Mouse (Mus musculus): ENCODE data around the gene Nme2. TPM values are rescaled to one million over a fixed set of nuclear protein-coding genes. Genes with fewer than 3 reads are reported as not detected.

The Nme2 gene
- polyA plus RNA-seq (2012; rRNA removed) = 190 and 248 TPM in 2 replicates

GRCm38 (mm10) chr11:93956159-93956558 is at the start of gene Nme2:
Gene Nme2, minus strand, starts transcription at chr11:93956259.
- no peak for DNase-seq (ENCODE audit: low read depth)
- TF ChIP-seq POLR2A (IDR thresholded peaks at IDR 0.05; ENCODE audit: borderline replicate concordance, extremely low read depth, insufficient read depth, insufficient read length, poor library complexity, severe bottlenecking) (no peak), CTCF (IDR thresholded peaks at IDR 0.05; ENCODE audit: borderline replicate concordance, extremely low read depth, insufficient read depth, insufficient read length) (no peak)

GRCm38 (mm10) chr11:94003346-94003745 is 47.3 kb upstream of the Nme2 start:
- DNase-seq (ENCODE audit: low read depth) = no peak

GRCm38 (mm10) chr11:93999276-93999675 is 43.2 kb upstream of the Nme2 start:
- no peak for DNase-seq (ENCODE audit: low read depth)
- TF ChIP-seq POLR2A (IDR thresholded peaks at IDR 0.05; ENCODE audit: borderline replicate concordance, extremely low read depth, insufficient read depth, insufficient read length, poor library complexity, severe bottlenecking) (no peak), CTCF (IDR thresholded peaks at IDR 0.05; ENCODE audit: borderline replicate concordance, extremely low read depth, insufficient read depth, insufficient read length) (no peak)

More at GRCm38 (mm10) chr11:94003346-94003745, 47.3 kb upstream of the Nme2 start:
- no peak for TF ChIP-seq POLR2A (IDR thresholded peaks at IDR 0.05; ENCODE audit: borderline replicate concordance, extremely low read depth, insufficient read depth, insufficient read length, poor library complexity, severe bottlenecking)
- no peak for TF ChIP-seq CTCF (IDR thresholded peaks at IDR 0.05; ENCODE audit: borderline replicate concordance, extremely low read depth, insufficient read depth, insufficient read length)

- DNase-seq (ENCODE audit: low read depth) = peak; percentile 68
- no peak for TF ChIP-seq CTCF (IDR thresholded peaks at IDR 0.05; ENCODE audit: borderline replicate concordance, extremely low read depth, insufficient read depth, insufficient read length)
- no peak for TF ChIP-seq POLR2A (IDR thresholded peaks at IDR 0.05; ENCODE audit: borderline replicate concordance, extremely low read depth, insufficient read depth, insufficient read length, poor library complexity, severe bottlenecking)
Measured at GRCm38 (mm10) chr11:93997141-93997775, 41.2 kb upstream of the Nme2 start.

- no peak for TF ChIP-seq CTCF (IDR thresholded peaks at IDR 0.05; ENCODE audit: borderline replicate concordance, extremely low read depth, insufficient read depth, insufficient read length)
- TF ChIP-seq POLR2A (IDR thresholded peaks at IDR 0.05; ENCODE audit: borderline replicate concordance, extremely low read depth, insufficient read depth, insufficient read length, poor library complexity, severe bottlenecking) = no peak
- peak; percentile 62 for DNase-seq (ENCODE audit: low read depth)
Measured at GRCm38 (mm10) chr11:93996306-93997140, 40.5 kb upstream of the Nme2 start.

GRCm38 (mm10) chr11:93995720-93996305 is 39.8 kb upstream of the Nme2 start, which contains the start of gene Spag9:
Gene Spag9, plus strand, starts transcription at chr11:93996091.
- TF ChIP-seq POLR2A (IDR thresholded peaks at IDR 0.05; ENCODE audit: borderline replicate concordance, extremely low read depth, insufficient read depth, insufficient read length, poor library complexity, severe bottlenecking) (peak; percentile 84), CTCF (IDR thresholded peaks at IDR 0.05; ENCODE audit: borderline replicate concordance, extremely low read depth, insufficient read depth, insufficient read length) (no peak)
- peak; percentile 97 for DNase-seq (ENCODE audit: low read depth)

- peak; percentile 59 for DNase-seq (ENCODE audit: low read depth)
- no peak for TF ChIP-seq POLR2A (IDR thresholded peaks at IDR 0.05; ENCODE audit: borderline replicate concordance, extremely low read depth, insufficient read depth, insufficient read length, poor library complexity, severe bottlenecking)
- no peak for TF ChIP-seq CTCF (IDR thresholded peaks at IDR 0.05; ENCODE audit: borderline replicate concordance, extremely low read depth, insufficient read depth, insufficient read length)
Measured at GRCm38 (mm10) chr11:93995111-93995719, 39.2 kb upstream of the Nme2 start.

GRCm38 (mm10) chr11:93994531-93994930 is 38.5 kb upstream of the Nme2 start:
- no peak for DNase-seq (ENCODE audit: low read depth)
- no peak for TF ChIP-seq POLR2A (IDR thresholded peaks at IDR 0.05; ENCODE audit: borderline replicate concordance, extremely low read depth, insufficient read depth, insufficient read length, poor library complexity, severe bottlenecking)

GRCm38 (mm10) chr11:93988328-93989062 is 32.4 kb upstream of the Nme2 start:
- DNase-seq (ENCODE audit: low read depth) = no peak
- no peak for TF ChIP-seq CTCF (IDR thresholded peaks at IDR 0.05; ENCODE audit: borderline replicate concordance, extremely low read depth, insufficient read depth, insufficient read length)
- no peak for TF ChIP-seq POLR2A (IDR thresholded peaks at IDR 0.05; ENCODE audit: borderline replicate concordance, extremely low read depth, insufficient read depth, insufficient read length, poor library complexity, severe bottlenecking)

GRCm38 (mm10) chr11:93987625-93988327 is 31.7 kb upstream of the Nme2 start:
- DNase-seq (ENCODE audit: low read depth) = no peak
- TF ChIP-seq POLR2A (IDR thresholded peaks at IDR 0.05; ENCODE audit: borderline replicate concordance, extremely low read depth, insufficient read depth, insufficient read length, poor library complexity, severe bottlenecking) (no peak), CTCF (IDR thresholded peaks at IDR 0.05; ENCODE audit: borderline replicate concordance, extremely low read depth, insufficient read depth, insufficient read length) (no peak)

Measured in brain, embryonic 14.5 days (tissue).